Mouse (Mus musculus) heart, embryonic 14.5 days (tissue): ENCODE data around the gene Catsperg1. TPM values are rescaled to one million over a fixed set of nuclear protein-coding genes. Genes with fewer than 3 reads are reported as not detected.

Experiments
- polyA plus RNA-seq: library from polyadenylated mRNA; unstranded; fragments of >200 nt; fragmentation: Nextera tagmentation; extraction: Ambion mirVana; gene quantifications from 2 replicates; pipeline ENCODE4 v1.2.1, GENCODE M21; 2014

Gene Catsperg1
- polyA plus RNA-seq, 1 experiment from 2014 or later: 0.66 TPM

Other genes with a start within 250 kb of the Catsperg1 start
- 286 and 319 TPM in 2 replicates for gene Eif3k, start 232.2 kb downstream of the Catsperg1 start, polyA plus RNA-seq
- gene Map4k1, start 232.0 kb downstream of the Catsperg1 start, polyA plus RNA-seq: 2.8 and 3.3 TPM in 2 replicates
- 0.05 and 0.08 TPM in 2 replicates for gene Ryr1, start 88.9 kb downstream of the Catsperg1 start, polyA plus RNA-seq
- 0.39 and 0.43 TPM in 2 replicates for gene Rasgrp4, start 79.2 kb downstream of the Catsperg1 start, polyA plus RNA-seq
- gene Fam98c, start 57.8 kb downstream of the Catsperg1 start, polyA plus RNA-seq: 13.9 and 14.4 TPM in 2 replicates
- gene Ggn, start 43.8 kb downstream of the Catsperg1 start, polyA plus RNA-seq: 0.28 and 0.86 TPM in 2 replicates
- gene Spred3, start 43.6 kb downstream of the Catsperg1 start, polyA plus RNA-seq: 1.3 and 1.6 TPM in 2 replicates
- gene Psmd8, start 33.3 kb downstream of the Catsperg1 start, polyA plus RNA-seq: 227 and 241 TPM in 2 replicates
- 0.85 and 1.2 TPM in 2 replicates for gene Kcnk6, start 18.5 kb upstream of the Catsperg1 start, polyA plus RNA-seq
- 105 and 114 TPM in 2 replicates for gene Yif1b, start 24.3 kb upstream of the Catsperg1 start, polyA plus RNA-seq
- gene 2200002D01Rik, start 34.4 kb upstream of the Catsperg1 start, polyA plus RNA-seq: 5.9 and 7.7 TPM in 2 replicates
- gene Spint2, start 67.9 kb upstream of the Catsperg1 start, polyA plus RNA-seq: 93.5 and 98.5 TPM in 2 replicates
- 11.8 TPM in 2 replicates for gene Ppp1r14a, start 75.3 kb upstream of the Catsperg1 start, polyA plus RNA-seq
- 0.54 and 1.5 TPM in 2 replicates for gene Dpf1, start 89.9 kb upstream of the Catsperg1 start, polyA plus RNA-seq